Mouse (Mus musculus): ENCODE results near the gene Rbfox1. TPM values are rescaled to one million over a fixed set of nuclear protein-coding genes. Genes with fewer than 3 reads are reported as not detected.

The Rbfox1 gene
- polyA plus RNA-seq (2012; ENCODE audit: insufficient read depth, insufficient read length, missing spikeins): 1.5 and 2.0 TPM in 2 replicates

DNA sequence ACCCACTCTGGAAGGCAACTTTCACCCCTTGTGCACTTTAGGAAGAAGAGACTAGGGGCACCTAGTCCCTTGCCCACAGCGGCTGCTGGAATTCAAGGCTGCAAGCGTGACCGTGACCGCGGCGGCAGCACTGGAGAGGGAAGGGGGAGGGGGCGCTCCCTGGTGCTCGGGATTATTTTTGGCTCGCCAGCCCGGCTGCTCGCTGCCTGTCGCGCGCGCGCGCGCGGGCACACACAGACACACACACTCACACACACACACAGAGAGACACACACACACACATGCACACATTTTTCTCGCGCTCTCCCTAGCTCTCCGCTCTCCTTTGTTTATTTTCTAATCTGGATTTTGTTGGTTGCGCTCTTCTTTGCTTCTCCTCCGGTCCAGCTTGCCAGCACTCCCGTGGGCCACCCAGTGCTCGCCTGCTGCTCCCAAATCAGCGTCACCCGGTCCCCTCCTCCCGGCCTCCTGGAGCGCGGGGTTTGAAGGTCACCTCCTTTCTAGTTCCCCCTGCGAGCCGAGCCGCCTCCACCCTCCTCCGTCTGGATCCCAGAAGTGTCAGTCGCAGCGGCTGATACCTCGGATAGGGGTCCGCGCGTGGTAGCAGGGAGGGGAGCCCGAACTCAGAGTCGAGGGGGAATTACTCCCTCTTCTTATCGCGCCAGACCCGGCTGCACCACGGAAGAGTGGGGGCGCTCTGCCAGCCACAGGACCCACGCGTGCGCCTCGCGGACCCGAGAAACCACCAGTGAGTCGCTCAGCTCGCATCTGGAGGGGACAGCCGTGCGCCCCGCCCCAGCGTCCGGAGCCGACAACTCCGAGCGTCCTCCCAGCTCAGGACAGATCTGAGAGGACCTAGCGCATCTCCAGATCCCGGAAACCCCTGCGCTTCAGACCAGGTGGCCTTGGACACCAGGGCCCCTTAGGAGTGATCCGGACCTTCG is at the start of gene Rbfox1:
TSS of gene Rbfox1 (plus strand) at position 610 of the 944 bp plus-strand sequence.
- no peak within 1 kb of the TSS for H3K27ac ChIP-seq (replicated peaks; ENCODE audit: low read depth, low read length)
- no peaks in the 10 kb centered on the region for H3K4me1 ChIP-seq (ENCODE audit: control insufficient read depth, insufficient read depth, insufficient read length, low read length)
- no peak within 1 kb of the TSS for H3K4me3 ChIP-seq (ENCODE audit: insufficient read depth, low read depth, low read length)

DNA sequence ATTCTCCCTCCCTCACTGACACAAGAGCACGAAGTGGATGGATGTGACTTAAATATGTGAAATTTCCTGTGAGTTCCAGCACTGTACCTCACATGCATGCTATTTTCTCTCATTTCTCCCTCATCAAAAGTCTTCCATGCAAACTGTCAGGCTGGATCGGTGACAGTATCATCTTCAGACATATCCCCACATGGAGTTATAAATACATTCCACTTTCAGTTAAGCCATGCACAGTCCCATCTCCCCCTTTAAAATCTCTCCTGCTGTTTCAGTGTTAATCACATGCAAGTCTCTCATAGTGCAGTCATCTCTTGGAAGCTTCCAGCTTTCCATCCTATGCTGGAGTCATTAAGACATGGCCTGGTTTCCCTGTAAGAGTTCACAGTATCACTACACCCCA is 48.4 kb upstream of the Rbfox1 start:
- no peak overlapping the region for H3K27ac ChIP-seq (replicated peaks; ENCODE audit: low read depth, low read length)
- H3K4me3 ChIP-seq (ENCODE audit: insufficient read depth, low read depth, low read length): no peak overlapping the region
- no peaks in the 10 kb centered on the region for H3K4me1 ChIP-seq (ENCODE audit: control insufficient read depth, insufficient read depth, insufficient read length, low read length)

DNA sequence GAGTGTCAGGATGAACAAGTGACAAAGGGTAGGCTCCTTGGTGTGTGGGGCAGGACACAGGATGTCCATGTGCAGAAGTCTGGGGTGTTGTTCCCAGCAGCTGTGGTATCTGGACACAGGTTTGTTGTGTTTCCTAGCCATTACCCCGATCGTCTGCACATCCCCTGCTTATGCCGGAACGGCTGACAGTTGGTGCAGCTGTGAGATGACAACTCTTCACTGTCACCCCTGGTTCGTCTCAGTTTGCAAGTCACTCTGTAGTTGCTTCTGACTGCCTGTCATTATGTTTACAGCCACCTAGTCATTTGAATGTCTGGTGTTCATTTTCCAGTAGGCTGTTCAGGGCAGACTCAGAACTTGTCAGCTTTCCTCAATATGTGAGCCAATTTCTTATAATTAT is 44.0 kb upstream of the Rbfox1 start:
- H3K27ac ChIP-seq (replicated peaks; ENCODE audit: low read depth, low read length): no peak overlapping the region

DNA sequence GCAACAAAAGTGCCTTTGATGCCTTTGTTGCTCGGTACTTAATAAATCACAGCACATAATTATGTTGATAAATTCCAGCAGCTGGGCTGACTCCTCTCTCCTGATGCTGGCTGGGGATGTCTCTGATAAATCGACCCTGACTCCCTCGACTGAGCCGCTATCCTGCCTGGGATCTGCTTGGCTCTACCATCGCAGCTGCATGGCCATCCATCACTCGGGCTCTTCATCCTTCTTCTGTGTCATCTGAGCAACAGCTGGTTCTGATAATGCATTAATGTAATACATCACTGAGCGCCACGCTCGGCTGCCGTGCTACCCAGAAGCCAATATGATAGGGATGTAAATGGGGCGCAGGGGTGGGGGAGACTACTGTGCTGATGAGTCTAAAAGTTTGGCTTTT is 39.5 kb upstream of the Rbfox1 start:
- Histone ChIP-seq H3K4me1 (ENCODE audit: control insufficient read depth, insufficient read depth, insufficient read length, low read length) (no peaks in the 10 kb centered on the region), H3K27ac (replicated peaks; ENCODE audit: low read depth, low read length) (no peak overlapping the region), H3K4me3 (ENCODE audit: insufficient read depth, low read depth, low read length) (no peak overlapping the region)

More for the DNA sequence above, 44.0 kb upstream of the Rbfox1 start:
- Histone ChIP-seq H3K4me1 (ENCODE audit: control insufficient read depth, insufficient read depth, insufficient read length, low read length) (no peaks in the 10 kb centered on the region), H3K4me3 (ENCODE audit: insufficient read depth, low read depth, low read length) (no peak overlapping the region)

DNA sequence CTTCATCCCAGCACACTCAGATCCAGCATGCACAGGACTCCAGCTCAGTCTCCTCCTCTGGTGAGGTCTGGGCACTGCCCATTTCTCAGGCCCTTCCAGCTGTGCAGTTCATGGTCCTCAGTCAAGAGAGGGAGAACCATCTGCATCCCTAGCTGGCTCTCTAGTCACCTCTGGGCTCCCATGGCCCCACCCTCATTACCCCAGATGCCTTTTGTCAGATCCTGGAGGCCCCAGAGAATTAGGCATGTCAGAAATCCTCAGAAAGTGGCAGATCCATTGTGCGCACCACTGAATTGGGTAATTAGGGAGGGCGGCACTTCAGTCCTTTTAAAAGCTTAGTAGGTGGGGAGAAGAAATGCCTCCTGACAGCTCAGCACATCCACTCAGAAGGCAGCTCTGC is 32.1 kb upstream of the Rbfox1 start:
- Histone ChIP-seq H3K4me1 (ENCODE audit: control insufficient read depth, insufficient read depth, insufficient read length, low read length) (no peaks in the 10 kb centered on the region), H3K4me3 (ENCODE audit: insufficient read depth, low read depth, low read length) (no peak overlapping the region), H3K27ac (replicated peaks; ENCODE audit: low read depth, low read length) (no peak overlapping the region)

DNA sequence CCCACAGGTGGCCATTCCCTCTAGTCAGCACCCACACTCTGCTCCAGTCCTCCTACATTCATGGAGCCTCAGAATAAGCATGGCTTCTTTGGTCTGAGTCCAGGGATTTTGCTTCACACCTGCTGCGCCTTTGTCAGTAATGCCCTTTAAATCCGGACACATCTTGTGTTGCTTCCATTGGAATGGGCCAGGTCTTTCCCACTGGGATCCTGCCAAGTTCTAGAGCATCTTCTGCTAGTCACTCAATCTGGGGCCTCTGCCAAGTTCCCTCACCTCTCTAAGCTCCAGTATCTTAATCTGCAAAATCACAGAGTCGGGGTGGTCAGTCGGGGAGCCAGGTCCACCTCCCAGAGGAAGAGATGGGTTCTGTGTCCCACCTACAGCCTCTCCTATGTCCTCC is 20.8 kb upstream of the Rbfox1 start:
- Histone ChIP-seq H3K4me1 (ENCODE audit: control insufficient read depth, insufficient read depth, insufficient read length, low read length) (no peaks in the 10 kb centered on the region), H3K27ac (replicated peaks; ENCODE audit: low read depth, low read length) (no peak overlapping the region)

DNA sequence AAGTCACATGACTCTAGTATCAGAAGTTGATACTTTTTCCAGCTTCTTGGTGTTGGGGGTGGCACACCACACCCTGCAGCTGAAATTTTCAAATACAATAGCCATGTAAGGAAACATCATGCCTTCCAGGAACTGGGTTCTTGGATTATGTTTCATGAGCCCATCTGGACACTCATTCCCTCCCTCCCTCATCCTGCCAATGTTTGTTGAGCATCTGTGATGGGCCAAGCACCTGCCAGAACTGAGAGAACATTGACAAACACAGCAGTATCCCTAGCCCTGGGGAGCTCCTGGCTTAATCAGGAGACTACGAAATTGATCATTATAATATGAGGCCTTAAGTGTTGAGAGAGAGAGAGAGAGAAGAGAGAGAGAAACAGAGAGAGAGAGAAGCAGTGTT is 18.2 kb upstream of the Rbfox1 start:
- Histone ChIP-seq H3K4me3 (ENCODE audit: insufficient read depth, low read depth, low read length) (no peak overlapping the region), H3K27ac (replicated peaks; ENCODE audit: low read depth, low read length) (no peak overlapping the region), H3K4me1 (ENCODE audit: control insufficient read depth, insufficient read depth, insufficient read length, low read length) (no peaks in the 10 kb centered on the region)

More for the DNA sequence above, 20.8 kb upstream of the Rbfox1 start:
- no peak overlapping the region for H3K4me3 ChIP-seq (ENCODE audit: insufficient read depth, low read depth, low read length)

DNA sequence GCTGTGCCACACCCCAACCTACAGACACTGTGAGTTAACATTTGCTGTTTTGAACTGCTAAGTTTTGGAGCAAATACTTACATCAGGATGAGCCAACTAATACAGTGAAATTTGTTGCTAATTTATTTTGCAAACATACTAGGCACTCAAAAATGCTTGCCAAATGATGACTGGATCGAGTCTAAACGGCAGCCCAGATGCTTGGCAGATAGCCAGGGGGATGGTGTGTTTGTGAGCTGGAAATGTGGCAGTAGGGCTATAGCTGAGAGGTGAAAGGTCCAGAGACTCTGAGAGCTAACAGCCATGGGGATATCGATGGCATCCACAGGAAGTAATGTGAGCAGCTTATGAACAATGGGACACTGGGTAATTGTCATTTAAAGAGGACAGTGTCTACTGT is 14.8 kb upstream of the Rbfox1 start:
- Histone ChIP-seq H3K27ac (replicated peaks; ENCODE audit: low read depth, low read length) (no peak overlapping the region), H3K4me3 (ENCODE audit: insufficient read depth, low read depth, low read length) (no peak overlapping the region), H3K4me1 (ENCODE audit: control insufficient read depth, insufficient read depth, insufficient read length, low read length) (no peaks in the 10 kb centered on the region)

DNA sequence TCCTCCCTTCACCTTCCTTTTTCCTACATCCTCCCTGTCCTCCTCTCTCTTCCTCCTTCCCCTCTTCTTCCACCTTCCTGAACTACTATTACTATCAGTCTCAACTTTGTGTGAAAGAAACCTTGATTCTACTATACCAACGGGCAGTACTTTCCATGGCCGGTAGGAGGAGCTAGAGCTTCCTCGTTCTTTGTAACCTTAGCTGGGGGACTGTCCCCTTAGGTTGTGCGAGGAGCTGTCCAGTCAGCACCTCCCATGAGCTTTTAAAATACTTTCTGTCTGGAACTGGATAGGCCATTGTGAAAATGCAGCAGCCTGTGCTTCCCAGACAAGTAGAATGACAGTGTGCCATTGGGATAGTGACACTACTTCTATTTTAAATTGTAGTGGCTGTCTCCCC is 3.3 kb upstream of the Rbfox1 start:
- no peak overlapping the region for H3K4me3 ChIP-seq (ENCODE audit: insufficient read depth, low read depth, low read length)
- no peaks in the 10 kb centered on the region for H3K4me1 ChIP-seq (ENCODE audit: control insufficient read depth, insufficient read depth, insufficient read length, low read length)
- no peak overlapping the region for H3K27ac ChIP-seq (replicated peaks; ENCODE audit: low read depth, low read length)

DNA sequence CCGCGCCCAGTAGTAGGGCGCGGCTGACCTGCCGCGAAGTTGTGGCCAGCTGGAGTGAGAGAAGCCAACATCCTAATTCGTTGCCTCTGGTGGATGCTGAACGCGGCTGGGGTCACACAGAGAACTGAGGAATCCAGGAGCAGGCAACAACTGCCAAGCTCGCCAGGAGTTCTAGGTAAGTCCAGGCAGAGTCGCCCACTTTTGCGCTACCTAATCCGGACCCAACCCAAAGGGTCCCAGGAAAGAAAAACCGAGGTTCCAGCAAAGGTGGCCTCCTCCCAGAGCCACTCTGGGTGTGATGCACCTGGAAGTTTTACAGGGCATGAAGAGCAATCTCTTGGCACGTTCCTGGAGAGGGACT is 515 bp downstream of the Rbfox1 start:
- Histone ChIP-seq H3K27ac (replicated peaks; ENCODE audit: low read depth, low read length) (no peak overlapping the region), H3K4me1 (ENCODE audit: control insufficient read depth, insufficient read depth, insufficient read length, low read length) (no peaks in the 10 kb centered on the region), H3K4me3 (ENCODE audit: insufficient read depth, low read depth, low read length) (no peak overlapping the region)

DNA sequence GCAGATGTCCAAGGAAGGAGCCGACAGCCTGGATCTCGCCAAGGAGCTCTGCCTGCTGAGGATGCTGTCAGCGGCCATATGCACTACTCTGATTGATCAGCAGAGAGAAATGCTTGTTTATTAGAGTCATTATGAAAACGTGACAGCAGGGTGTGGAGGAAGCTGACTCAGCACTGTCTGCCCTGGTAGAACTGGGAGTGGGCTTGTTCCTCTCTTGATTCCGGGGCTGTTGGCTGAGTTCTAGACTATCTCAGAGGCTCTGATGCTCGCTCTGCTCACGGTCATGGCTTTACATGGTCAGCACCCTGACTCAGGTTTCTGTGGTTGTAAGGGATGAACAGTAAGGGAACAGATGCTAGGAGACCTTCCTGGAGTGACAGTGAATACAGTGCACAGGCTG is 10.4 kb downstream of the Rbfox1 start:
- Histone ChIP-seq H3K27ac (replicated peaks; ENCODE audit: low read depth, low read length) (no peak overlapping the region), H3K4me3 (ENCODE audit: insufficient read depth, low read depth, low read length) (no peak overlapping the region), H3K4me1 (ENCODE audit: control insufficient read depth, insufficient read depth, insufficient read length, low read length) (no peaks in the 10 kb centered on the region)

DNA sequence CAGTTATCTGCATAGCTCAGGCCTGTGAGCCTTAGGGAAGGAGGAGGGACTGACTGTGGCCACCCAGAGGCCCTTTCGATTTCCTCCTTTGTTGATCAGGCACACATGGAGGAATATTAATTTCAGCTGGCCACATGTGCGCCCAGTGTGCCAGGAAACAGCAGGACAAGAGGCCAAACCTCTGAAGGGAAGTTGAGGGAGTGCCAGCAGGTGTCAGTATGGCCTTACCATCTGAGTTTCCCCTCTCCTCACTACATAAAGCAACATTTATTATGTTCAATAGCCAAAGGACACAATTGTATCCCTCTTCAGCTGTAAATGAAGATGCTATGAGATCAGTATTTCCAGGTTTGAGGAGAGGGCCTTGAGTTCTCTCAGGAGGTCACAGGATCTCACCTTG is 13.2 kb downstream of the Rbfox1 start:
- no peaks in the 10 kb centered on the region for H3K4me1 ChIP-seq (ENCODE audit: control insufficient read depth, insufficient read depth, insufficient read length, low read length)
- no peak overlapping the region for H3K4me3 ChIP-seq (ENCODE audit: insufficient read depth, low read depth, low read length)
- H3K27ac ChIP-seq (replicated peaks; ENCODE audit: low read depth, low read length): no peak overlapping the region

DNA sequence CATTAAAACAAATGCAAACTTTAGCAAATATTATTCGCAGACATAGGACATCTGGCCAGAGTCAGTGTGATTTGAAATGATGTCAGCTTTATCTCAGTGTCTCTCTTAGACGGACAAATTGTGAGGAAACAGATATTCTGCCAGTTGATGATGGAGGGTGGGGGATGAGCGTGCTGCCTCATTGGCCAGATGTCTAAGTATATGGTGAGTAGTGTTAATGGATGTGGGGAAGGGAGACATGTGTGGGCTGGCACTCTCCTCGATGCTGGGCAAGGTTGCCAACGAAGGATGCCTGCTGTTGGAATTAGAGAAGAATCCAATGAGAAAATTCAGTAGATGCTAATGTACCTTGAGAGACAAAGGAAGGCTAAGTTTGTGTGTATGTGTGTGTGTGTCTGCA is 25.6 kb downstream of the Rbfox1 start:
- Histone ChIP-seq H3K27ac (replicated peaks; ENCODE audit: low read depth, low read length) (no peak overlapping the region), H3K4me1 (ENCODE audit: control insufficient read depth, insufficient read depth, insufficient read length, low read length) (no peaks in the 10 kb centered on the region), H3K4me3 (ENCODE audit: insufficient read depth, low read depth, low read length) (no peak overlapping the region)

DNA sequence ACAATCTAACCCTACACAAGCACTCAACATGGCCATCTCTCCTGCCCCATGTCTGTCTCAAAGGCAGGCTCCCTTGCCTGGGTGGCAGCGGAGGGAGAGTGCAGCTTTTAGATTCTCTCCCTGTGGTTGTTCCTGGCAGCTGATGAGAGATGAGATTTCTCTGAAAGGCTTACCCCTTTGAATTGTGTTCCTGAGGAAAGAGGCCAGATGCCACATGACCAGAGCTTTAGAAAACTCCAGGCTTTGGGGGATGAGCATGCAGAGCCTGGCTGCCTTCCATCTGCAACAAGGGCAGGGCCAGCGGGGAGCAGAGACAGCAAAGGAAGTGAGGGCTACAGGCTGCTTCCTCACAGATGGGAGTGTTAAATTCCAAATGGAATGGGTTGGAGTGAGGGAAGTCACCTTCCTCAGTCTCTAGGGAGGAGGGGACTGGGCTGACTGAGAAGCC is 26.7 kb downstream of the Rbfox1 start:
- Histone ChIP-seq H3K27ac (replicated peaks; ENCODE audit: low read depth, low read length) (no peak overlapping the region), H3K4me3 (ENCODE audit: insufficient read depth, low read depth, low read length) (no peak overlapping the region), H3K4me1 (ENCODE audit: control insufficient read depth, insufficient read depth, insufficient read length, low read length) (no peaks in the 10 kb centered on the region)

DNA sequence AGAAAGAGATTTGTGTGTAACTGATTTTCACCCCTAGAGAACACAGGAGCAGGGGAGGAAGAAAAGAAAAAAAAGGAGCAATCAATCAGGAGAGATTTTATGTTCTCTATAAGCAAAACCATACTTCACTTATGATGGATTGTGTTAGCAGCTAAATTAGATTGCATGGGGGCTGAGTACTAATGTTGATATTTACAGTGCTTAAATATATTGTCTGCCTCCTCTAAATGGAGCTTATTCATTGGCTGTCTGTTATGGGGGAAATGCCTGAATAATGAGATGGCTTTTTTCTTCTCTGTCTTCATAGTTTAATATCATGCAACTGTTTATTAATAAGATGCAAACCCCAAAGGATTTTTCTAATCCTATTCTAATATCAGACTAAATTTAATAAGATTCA is 32.8 kb downstream of the Rbfox1 start:
- Histone ChIP-seq H3K4me1 (ENCODE audit: control insufficient read depth, insufficient read depth, insufficient read length, low read length) (no peaks in the 10 kb centered on the region), H3K27ac (replicated peaks; ENCODE audit: low read depth, low read length) (no peak overlapping the region), H3K4me3 (ENCODE audit: insufficient read depth, low read depth, low read length) (no peak overlapping the region)

DNA sequence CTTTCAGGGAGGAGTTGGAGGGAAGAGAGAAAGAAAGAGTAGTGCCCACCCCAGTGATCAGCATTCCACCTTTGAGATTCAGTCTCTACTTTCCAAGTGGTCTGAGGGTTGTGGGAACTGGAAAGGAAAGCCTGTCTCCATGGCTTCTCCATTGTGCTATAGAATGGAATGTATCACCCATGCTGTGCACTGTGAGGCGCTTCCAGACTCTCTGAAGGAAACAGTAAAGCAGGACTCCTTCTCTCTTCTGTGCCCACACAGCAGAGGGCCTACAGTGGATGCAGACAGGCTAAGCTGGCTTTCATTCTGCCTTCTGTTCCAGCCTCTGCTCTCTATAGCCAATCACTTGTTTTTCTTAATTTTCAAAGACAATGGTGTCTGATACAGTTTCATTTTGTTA is 41.8 kb downstream of the Rbfox1 start:
- no peak overlapping the region for H3K27ac ChIP-seq (replicated peaks; ENCODE audit: low read depth, low read length)
- no peak overlapping the region for H3K4me3 ChIP-seq (ENCODE audit: insufficient read depth, low read depth, low read length)
- H3K4me1 ChIP-seq (ENCODE audit: control insufficient read depth, insufficient read depth, insufficient read length, low read length): no peaks in the 10 kb centered on the region

Data from brown adipose tissue, adult 24 weeks (tissue).